Mouse (Mus musculus): Measurements from ENCODE around the gene Gm28230.

Gene Gm28230

DNA sequence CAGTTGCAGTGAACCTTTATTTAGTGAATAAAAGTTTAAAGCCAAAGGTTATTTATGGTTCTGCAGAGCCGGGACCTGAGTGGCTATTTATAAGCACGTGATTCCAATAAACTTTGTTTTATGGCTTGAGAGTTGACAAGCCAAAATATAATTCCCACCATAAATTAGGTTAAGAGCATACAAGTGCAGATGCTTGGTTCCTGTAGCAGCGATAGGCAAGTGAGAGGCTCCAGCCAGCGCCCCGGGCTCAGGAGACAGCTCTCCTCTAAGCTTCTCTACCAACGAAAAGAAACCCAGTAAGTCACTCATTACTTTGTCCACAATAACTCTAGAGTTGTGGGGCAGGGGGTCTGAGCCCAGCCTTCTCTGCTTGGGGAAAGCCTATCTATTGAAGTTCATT lies 4.6 kb upstream of the Gm28230 start:
- in situ Hi-C loops (cut with MboI), result loop anchor here (25.0 kb wide), 1 partner anchor 865 kb away; no protein-coding TSS in a partner anchor

DNA sequence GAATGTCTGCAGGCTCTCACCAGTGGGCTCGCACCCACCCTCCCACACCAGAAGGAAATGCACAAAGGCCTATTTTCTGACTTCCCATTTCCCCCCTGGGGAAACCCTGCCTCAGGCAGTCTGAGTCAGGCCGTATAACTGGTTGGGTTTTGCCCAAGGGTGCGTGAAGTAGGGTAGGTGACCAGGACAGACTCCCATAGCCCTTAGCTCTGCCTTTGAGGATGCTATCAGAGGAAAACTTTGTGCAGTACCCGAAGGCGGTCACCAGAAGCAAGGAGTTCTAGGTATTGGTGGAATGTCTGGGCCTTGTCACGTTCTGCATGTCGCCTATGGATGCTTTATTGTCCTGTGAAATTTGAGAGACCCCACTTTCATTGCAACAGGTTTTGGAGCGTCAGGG lies 3.6 kb upstream of the Gm28230 start:
- in situ Hi-C loops (cut with MboI), result loop anchor here (25.0 kb wide), 1 partner anchor 864 kb away; no protein-coding TSS in a partner anchor

- in situ Hi-C loops (cut with MboI), result loop anchor here (25.0 kb wide), 1 partner anchor 863 kb away; no protein-coding TSS in a partner anchor
These were observed 2.1 kb upstream of the Gm28230 start for GRCm38 (mm10) chr2:74724244-74725015.

DNA sequence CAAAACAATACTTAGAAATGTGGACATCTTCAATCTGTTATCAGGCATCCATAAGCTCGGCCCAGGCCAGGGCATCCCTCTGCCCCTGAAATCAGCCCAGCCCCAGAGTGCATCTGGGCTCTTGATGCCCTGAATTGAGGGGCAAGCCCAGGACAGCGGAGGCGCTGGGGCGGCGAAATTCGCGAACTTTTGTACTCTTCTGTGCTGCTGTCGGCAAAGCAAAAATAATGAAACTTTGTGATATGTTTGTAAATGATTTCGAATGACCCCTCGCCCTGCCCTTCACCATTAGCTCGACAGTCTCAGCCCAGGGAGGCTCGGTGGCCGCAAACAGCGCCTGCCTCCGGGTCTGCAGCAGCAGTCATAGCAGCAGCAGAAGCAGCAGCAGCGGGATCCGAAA lies 1.4 kb upstream of the Gm28230 start:
- in situ Hi-C loops (cut with MboI), result no loop called here

DNA sequence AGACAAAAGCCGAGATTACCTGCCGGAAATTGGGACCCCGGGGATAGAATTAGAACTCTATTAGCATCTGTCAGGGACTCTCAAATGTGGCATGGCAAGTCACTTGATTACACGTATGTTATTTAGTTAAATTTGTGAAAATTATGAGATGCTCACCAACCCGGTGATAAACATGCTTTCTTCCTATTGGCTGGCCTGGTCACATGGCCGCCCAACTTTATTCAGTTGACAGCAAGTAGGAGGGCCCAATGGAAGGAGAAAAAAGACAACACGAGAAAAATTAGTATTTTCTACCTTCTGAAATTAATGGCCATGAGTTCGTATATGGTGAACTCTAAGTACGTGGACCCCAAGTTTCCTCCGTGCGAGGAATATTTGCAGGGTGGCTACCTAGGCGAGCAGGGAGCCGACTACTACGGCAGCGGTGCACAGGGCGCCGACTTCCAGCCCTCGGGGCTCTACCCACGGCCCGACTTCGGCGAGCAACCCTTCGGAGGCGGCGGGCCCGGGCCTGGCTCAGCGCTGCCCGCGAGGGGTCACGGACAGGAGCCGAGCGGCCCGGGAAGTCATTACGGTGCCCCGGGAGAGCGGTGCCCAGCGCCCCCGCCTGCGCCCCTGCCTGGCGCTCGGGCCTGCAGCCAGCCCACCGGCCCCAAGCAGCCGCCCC lies 578 bp downstream of the Gm28230 start:
- in situ Hi-C loops (cut with MboI), result no loop called here

GRCm38 (mm10) chr2:74727640-74728302 lies 1.2 kb downstream of the Gm28230 start:
- in situ Hi-C loops (cut with MboI), result no loop called here

GRCm38 (mm10) chr2:74728303-74728680 lies 1.8 kb downstream of the Gm28230 start:
- in situ Hi-C loops (cut with MboI), result no loop called here

GRCm38 (mm10) chr2:74730331-74730730 lies 3.8 kb downstream of the Gm28230 start:
- in situ Hi-C loops (cut with MboI), result no loop called here

GRCm38 (mm10) chr2:74731055-74731454 lies 4.5 kb downstream of the Gm28230 start:
- in situ Hi-C loops (cut with MboI), result no loop called here

GRCm38 (mm10) chr2:74731799-74732512 lies 5.4 kb downstream of the Gm28230 start:
- in situ Hi-C loops (cut with MboI), result no loop called here

GRCm38 (mm10) chr2:74732513-74733316 lies 6.2 kb downstream of the Gm28230 start:
- in situ Hi-C loops (cut with MboI), result no loop called here

- in situ Hi-C loops (cut with MboI), result no loop called here
These were observed 6.8 kb downstream of the Gm28230 start for GRCm38 (mm10) chr2:74733317-74733661.

- in situ Hi-C loops (cut with MboI), result no loop called here
These were observed 7.2 kb downstream of the Gm28230 start for GRCm38 (mm10) chr2:74733765-74734164.

- in situ Hi-C loops (cut with MboI), result no loop called here
These were observed 7.9 kb downstream of the Gm28230 start for GRCm38 (mm10) chr2:74734451-74734850.

GRCm38 (mm10) chr2:74734996-74735811 lies 8.7 kb downstream of the Gm28230 start:
- in situ Hi-C loops (cut with MboI), result no loop called here

DNA sequence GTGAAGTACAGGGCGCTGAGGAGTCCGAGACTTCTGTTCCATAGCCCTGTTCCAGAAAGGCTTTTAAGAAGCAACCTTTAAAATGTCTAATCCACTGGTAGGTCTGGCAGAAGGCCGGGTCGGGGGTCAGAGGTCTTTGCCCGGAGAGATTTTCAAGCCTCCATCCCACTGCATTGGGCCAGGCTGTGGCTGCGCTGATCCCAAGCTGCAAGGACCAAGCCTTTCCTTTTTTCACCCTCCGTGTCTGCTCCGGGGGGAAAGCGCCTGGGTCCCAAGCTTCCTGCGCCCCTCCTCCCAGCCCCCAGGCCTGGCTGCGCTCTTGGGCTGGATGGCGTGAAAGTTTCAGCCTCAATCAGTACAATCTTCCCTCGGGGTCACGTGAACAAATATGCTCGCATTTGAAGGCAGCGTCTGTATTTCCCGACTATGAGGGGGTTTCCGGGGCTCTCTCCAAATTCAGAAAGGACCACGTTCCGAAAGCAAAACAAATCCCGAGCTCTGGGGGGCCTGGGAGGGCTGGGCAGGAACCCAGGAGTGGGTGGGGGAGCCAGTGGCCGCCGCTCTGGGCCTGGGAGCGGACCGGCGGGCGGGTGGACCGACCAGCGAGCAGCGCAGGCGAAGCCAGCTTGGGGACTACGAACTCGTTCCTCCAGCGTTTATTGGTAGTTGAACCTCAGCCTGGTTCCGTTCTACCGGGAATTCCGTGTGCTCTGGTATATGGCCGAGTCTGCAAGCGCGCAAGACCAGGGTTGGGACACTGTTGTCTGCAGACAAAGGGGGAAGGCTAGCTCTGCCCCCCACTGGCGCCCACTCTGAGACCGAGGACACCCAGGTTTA lies 9.5 kb downstream of the Gm28230 start:
- in situ Hi-C loops (cut with MboI), result no loop called here

DNA sequence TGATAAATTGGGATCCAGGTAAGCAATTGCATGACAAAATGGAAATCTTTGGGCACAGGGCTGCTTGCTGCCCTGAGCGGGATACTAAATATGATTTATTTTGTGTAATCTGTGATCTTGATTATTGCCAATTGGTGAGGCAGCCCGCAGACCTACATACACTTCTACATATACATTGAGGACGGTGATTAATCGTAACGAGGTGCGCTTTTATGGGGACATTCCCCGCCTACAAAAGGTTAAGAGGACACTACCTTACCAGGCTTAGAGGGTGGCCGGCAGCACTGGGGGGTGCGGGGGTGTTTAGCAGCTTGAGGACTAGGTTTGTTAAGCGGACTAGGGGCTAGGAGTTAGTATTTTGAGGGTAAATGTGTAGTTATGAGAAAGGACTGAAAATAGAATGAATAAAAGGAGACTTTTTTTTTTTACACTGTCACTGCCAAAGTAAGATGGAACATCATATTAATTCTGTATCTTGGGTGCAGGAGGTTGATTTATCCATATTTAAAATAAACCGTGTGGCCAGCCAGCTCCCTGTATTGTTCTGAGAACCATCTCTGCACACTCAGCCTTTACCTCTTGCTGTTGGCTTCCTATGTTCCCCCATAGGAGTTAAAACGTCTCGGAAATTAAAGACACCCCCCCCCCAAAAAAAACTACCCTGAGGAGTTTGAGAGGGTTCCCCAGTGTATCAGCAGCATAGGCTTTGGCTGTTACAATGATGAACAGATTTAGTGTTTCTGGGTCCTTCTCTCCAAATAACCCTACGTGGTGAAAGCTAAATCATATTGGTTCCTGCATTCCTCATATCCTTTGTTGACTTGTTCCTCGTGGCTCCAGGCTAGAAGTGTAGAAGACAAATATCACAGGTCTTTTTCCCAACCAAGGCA lies 10.4 kb downstream of the Gm28230 start:
- in situ Hi-C loops (cut with MboI), result no loop called here

- in situ Hi-C loops (cut with MboI), result no loop called here
These were observed 11.1 kb downstream of the Gm28230 start for GRCm38 (mm10) chr2:74737578-74738070.
